Mouse (Mus musculus): ENCODE measurements around the gene Filip1. TPM values are rescaled to one million over a fixed set of nuclear protein-coding genes. Genes with fewer than 3 reads are reported as not detected.

Filip1 gene
- polyA plus RNA-seq, 1 experiment from 2014 or later: 3.5 TPM

DNA sequence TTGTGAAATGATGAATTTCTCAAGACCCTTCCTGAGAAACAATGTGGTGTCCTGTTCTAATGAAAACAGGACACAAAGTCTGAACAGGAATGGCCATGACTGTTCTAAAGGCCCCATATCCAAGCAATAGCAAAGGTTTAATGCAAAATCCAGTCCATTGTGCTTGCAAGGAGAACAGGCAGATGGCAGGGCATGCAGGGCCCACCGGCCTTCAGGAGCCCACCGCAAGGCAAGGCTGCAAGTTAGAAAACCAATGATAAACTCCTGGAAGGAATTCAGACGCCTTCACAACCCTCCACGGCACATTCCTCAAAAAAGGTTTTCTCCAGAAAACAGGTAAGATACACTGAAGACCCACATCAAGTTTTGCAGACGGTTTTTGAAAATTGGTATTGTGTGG lies 99.7 kb downstream of the Filip1 start:
- WGBS: 84% methylated on average over 5 of the region's 5 CpGs
- Histone ChIP-seq H3K9ac (replicated peaks; ENCODE audit: low read length) (no peak overlapping the region), H3K4me2 (ENCODE audit: low read depth, low read length) (no peak overlapping the region), H3K27me3 (ENCODE audit: control insufficient read depth, insufficient read depth, low read length) (no peaks in the 10 kb centered on the region), H3K27ac (replicated peaks; ENCODE audit: low read depth, low read length) (no peak overlapping the region), H3K4me1 (ENCODE audit: control insufficient read depth, insufficient read depth, low read length) (no peaks in the 10 kb centered on the region), H3K36me3 (replicated peaks; ENCODE audit: control insufficient read depth, insufficient read depth, low read depth, low read length) (no peaks in the 10 kb centered on the region), H3K4me3 (ENCODE audit: low read depth, low read length) (no peak overlapping the region), H3K9me3 (replicated peaks; ENCODE audit: control insufficient read depth, low read length) (no peaks in the 10 kb centered on the region)
- ATAC-seq (replicated peaks; ENCODE audit: insufficient number of reproducible peaks, low FRiP score, low TSS enrichment, low read depth): no peak
- DNase-seq (ENCODE audit: low spot score): no peak

- Histone ChIP-seq H3K27me3 (ENCODE audit: control insufficient read depth, insufficient read depth, low read length) (no peaks in the 10 kb centered on the region), H3K4me1 (ENCODE audit: control insufficient read depth, insufficient read depth, low read length) (no peaks in the 10 kb centered on the region), H3K9me3 (replicated peaks; ENCODE audit: control insufficient read depth, low read length) (no peaks in the 10 kb centered on the region), H3K4me3 (ENCODE audit: low read depth, low read length) (no peak overlapping the region), H3K36me3 (replicated peaks; ENCODE audit: control insufficient read depth, insufficient read depth, low read depth, low read length) (no peaks in the 10 kb centered on the region), H3K27ac (replicated peaks; ENCODE audit: low read depth, low read length) (no peak overlapping the region), H3K9ac (replicated peaks; ENCODE audit: low read length) (no peak overlapping the region), H3K4me2 (ENCODE audit: low read depth, low read length) (no peak overlapping the region)
- no peak for ATAC-seq (replicated peaks; ENCODE audit: insufficient number of reproducible peaks, low FRiP score, low TSS enrichment, low read depth)
- 92% methylated on average over 3 of the region's 3 CpGs for WGBS
- DNase-seq (ENCODE audit: low spot score): no peak
Observed at GRCm38 (mm10) chr9:79910166-79910565, 102.5 kb downstream of the Filip1 start.

- no peak overlapping the region for H3K9ac ChIP-seq (replicated peaks; ENCODE audit: low read length)
- no peak for DNase-seq (ENCODE audit: low spot score)
- no peak overlapping the region for H3K27ac ChIP-seq (replicated peaks; ENCODE audit: low read depth, low read length)
- no peaks in the 10 kb centered on the region for H3K4me1 ChIP-seq (ENCODE audit: control insufficient read depth, insufficient read depth, low read length)
- ATAC-seq (replicated peaks; ENCODE audit: insufficient number of reproducible peaks, low FRiP score, low TSS enrichment, low read depth): no peak
- H3K27me3 ChIP-seq (ENCODE audit: control insufficient read depth, insufficient read depth, low read length): no peaks in the 10 kb centered on the region
- no peak overlapping the region for H3K4me3 ChIP-seq (ENCODE audit: low read depth, low read length)
- H3K9me3 ChIP-seq (replicated peaks; ENCODE audit: control insufficient read depth, low read length): no peaks in the 10 kb centered on the region
- H3K36me3 ChIP-seq (replicated peaks; ENCODE audit: control insufficient read depth, insufficient read depth, low read depth, low read length): no peaks in the 10 kb centered on the region
- H3K4me2 ChIP-seq (ENCODE audit: low read depth, low read length): no peak overlapping the region
- WGBS: 89% methylated on average over 3 of the region's 3 CpGs
Observed at GRCm38 (mm10) chr9:79898815-79899214, 113.8 kb downstream of the Filip1 start.

DNA sequence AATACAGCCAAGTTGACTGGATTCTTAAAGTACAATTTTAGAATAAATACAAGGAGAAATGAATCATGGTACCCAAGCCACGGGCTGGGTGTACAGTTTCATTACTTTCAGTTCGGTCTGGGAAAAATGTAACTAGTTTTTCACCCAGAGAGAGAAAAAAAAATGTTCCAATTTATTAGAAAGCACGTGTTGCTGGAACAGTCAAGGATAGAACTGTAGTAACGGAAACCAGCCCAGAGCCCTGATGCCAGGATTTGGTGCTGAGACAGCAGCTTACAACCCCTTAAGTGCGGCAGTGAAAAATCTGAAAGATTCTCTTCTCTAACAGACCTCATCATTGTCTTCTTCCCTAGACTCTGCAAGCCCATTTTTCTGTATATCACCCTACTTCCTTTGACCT lies 118.0 kb downstream of the Filip1 start:
- DNase-seq (ENCODE audit: low spot score): no peak
- H3K27ac ChIP-seq (replicated peaks; ENCODE audit: low read depth, low read length): no peak overlapping the region
- H3K27me3 ChIP-seq (ENCODE audit: control insufficient read depth, insufficient read depth, low read length): no peaks in the 10 kb centered on the region
- H3K9me3 ChIP-seq (replicated peaks; ENCODE audit: control insufficient read depth, low read length): no peaks in the 10 kb centered on the region
- WGBS: 60% methylated on average over 5 of the region's 5 CpGs
- no peak overlapping the region for H3K9ac ChIP-seq (replicated peaks; ENCODE audit: low read length)
- no peaks in the 10 kb centered on the region for H3K36me3 ChIP-seq (replicated peaks; ENCODE audit: control insufficient read depth, insufficient read depth, low read depth, low read length)
- no peaks in the 10 kb centered on the region for H3K4me1 ChIP-seq (ENCODE audit: control insufficient read depth, insufficient read depth, low read length)
- ATAC-seq (replicated peaks; ENCODE audit: insufficient number of reproducible peaks, low FRiP score, low TSS enrichment, low read depth): no peak
- no peak overlapping the region for H3K4me2 ChIP-seq (ENCODE audit: low read depth, low read length)
- H3K4me3 ChIP-seq (ENCODE audit: low read depth, low read length): no peak overlapping the region

DNA sequence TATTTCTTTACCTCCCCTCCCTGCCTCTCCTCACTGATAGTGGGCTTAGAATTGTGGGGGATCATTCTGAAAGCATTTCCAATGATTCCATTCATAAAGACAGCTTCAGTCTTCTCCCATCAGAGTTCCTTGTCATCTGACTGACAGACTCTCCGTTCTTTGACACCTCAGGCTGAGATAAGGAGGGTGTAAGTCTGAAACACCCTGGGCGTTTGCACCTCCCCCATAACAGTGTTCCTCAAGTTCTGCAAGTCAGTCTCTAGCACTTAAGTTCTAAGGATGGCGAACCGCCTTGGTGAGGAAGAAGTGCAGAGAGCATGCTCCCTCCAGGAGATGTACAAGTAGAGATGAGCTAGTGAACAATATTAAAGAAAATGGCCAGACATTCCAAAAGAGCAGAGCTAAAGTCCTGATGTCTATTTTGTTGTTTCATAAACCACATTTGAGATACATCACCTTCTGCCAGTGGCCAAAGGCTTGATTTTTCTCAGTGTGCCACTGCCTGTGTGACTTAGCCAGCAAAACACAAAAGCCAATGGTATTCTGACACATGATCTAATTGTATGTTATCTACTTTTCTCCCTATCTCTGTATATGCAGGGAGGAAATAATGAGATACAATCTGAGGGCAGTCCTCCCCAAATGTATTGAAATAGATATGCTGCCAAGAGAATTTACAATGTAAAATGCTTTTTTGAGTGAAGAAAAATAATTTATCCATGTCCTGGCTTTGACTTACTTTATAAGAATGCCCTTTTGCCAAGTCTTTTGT lies 118.6 kb downstream of the Filip1 start:
- no peaks in the 10 kb centered on the region for H3K27me3 ChIP-seq (ENCODE audit: control insufficient read depth, insufficient read depth, low read length)
- WGBS: 70% methylated on average over 4 of the region's 4 CpGs
- no peak overlapping the region for H3K9ac ChIP-seq (replicated peaks; ENCODE audit: low read length)
- H3K27ac ChIP-seq (replicated peaks; ENCODE audit: low read depth, low read length): no peak overlapping the region
- no peak overlapping the region for H3K4me3 ChIP-seq (ENCODE audit: low read depth, low read length)
- no peak overlapping the region for H3K4me2 ChIP-seq (ENCODE audit: low read depth, low read length)
- H3K4me1 ChIP-seq (ENCODE audit: control insufficient read depth, insufficient read depth, low read length): no peaks in the 10 kb centered on the region
- no peak for ATAC-seq (replicated peaks; ENCODE audit: insufficient number of reproducible peaks, low FRiP score, low TSS enrichment, low read depth)
- H3K36me3 ChIP-seq (replicated peaks; ENCODE audit: control insufficient read depth, insufficient read depth, low read depth, low read length): no peaks in the 10 kb centered on the region
- no peaks in the 10 kb centered on the region for H3K9me3 ChIP-seq (replicated peaks; ENCODE audit: control insufficient read depth, low read length)
- DNase-seq (ENCODE audit: low spot score): no peak

DNA sequence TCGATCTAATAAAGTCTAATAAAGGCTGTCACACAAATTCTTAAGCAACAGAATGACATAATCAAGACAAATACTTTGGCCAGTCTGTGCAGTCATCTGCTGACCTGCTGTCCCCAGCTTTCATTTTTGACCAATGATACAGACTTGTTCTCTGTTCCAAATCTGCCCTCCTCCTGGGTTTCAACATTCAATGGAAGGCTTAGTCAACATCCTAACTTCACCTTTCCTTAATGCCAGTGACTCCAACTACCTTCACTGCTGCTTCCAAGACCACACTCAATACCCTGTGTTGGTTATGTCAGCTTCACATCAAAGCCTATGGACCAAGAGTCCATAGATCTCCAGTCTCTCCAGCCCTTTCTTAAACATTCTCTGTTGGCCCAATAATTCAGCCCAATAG lies 120.5 kb downstream of the Filip1 start:
- Histone ChIP-seq H3K27me3 (ENCODE audit: control insufficient read depth, insufficient read depth, low read length) (no peaks in the 10 kb centered on the region), H3K27ac (replicated peaks; ENCODE audit: low read depth, low read length) (no peak overlapping the region), H3K9me3 (replicated peaks; ENCODE audit: control insufficient read depth, low read length) (no peaks in the 10 kb centered on the region), H3K4me3 (ENCODE audit: low read depth, low read length) (no peak overlapping the region), H3K4me1 (ENCODE audit: control insufficient read depth, insufficient read depth, low read length) (no peaks in the 10 kb centered on the region), H3K9ac (replicated peaks; ENCODE audit: low read length) (no peak overlapping the region), H3K36me3 (replicated peaks; ENCODE audit: control insufficient read depth, insufficient read depth, low read depth, low read length) (no peaks in the 10 kb centered on the region), H3K4me2 (ENCODE audit: low read depth, low read length) (no peak overlapping the region)
- no peak for DNase-seq (ENCODE audit: low spot score)
- ATAC-seq (replicated peaks; ENCODE audit: insufficient number of reproducible peaks, low FRiP score, low TSS enrichment, low read depth): no peak
- 92% methylated on average over 1 of the region's 1 CpGs for WGBS

- H3K4me3 ChIP-seq (ENCODE audit: low read depth, low read length): no peak overlapping the region
Observed at GRCm38 (mm10) chr9:79890488-79890887, 122.2 kb downstream of the Filip1 start.

GRCm38 (mm10) chr9:79889132-79889531 lies 123.5 kb downstream of the Filip1 start:
- no peaks in the 10 kb centered on the region for H3K4me1 ChIP-seq (ENCODE audit: control insufficient read depth, insufficient read depth, low read length)
- 82% methylated on average over 6 of the region's 6 CpGs for WGBS
- no peaks in the 10 kb centered on the region for H3K9me3 ChIP-seq (replicated peaks; ENCODE audit: control insufficient read depth, low read length)
- no peak overlapping the region for H3K27ac ChIP-seq (replicated peaks; ENCODE audit: low read depth, low read length)
- no peaks in the 10 kb centered on the region for H3K36me3 ChIP-seq (replicated peaks; ENCODE audit: control insufficient read depth, insufficient read depth, low read depth, low read length)
- no peak overlapping the region for H3K4me3 ChIP-seq (ENCODE audit: low read depth, low read length)
- ATAC-seq (replicated peaks; ENCODE audit: insufficient number of reproducible peaks, low FRiP score, low TSS enrichment, low read depth) (0 out of 2 replicates have a peak, but pooled peaks have one; percentile 30), DNase-seq (ENCODE audit: low spot score) (no peak)
- no peaks in the 10 kb centered on the region for H3K27me3 ChIP-seq (ENCODE audit: control insufficient read depth, insufficient read depth, low read length)
- no peak overlapping the region for H3K9ac ChIP-seq (replicated peaks; ENCODE audit: low read length)
- H3K4me2 ChIP-seq (ENCODE audit: low read depth, low read length): no peak overlapping the region

More at GRCm38 (mm10) chr9:79890488-79890887, 122.2 kb downstream of the Filip1 start:
- Histone ChIP-seq H3K4me2 (ENCODE audit: low read depth, low read length) (no peak overlapping the region), H3K27me3 (ENCODE audit: control insufficient read depth, insufficient read depth, low read length) (no peaks in the 10 kb centered on the region), H3K9me3 (replicated peaks; ENCODE audit: control insufficient read depth, low read length) (no peaks in the 10 kb centered on the region), H3K36me3 (replicated peaks; ENCODE audit: control insufficient read depth, insufficient read depth, low read depth, low read length) (no peaks in the 10 kb centered on the region), H3K27ac (replicated peaks; ENCODE audit: low read depth, low read length) (no peak overlapping the region), H3K9ac (replicated peaks; ENCODE audit: low read length) (no peak overlapping the region), H3K4me1 (ENCODE audit: control insufficient read depth, insufficient read depth, low read length) (no peaks in the 10 kb centered on the region)
- ATAC-seq (replicated peaks; ENCODE audit: insufficient number of reproducible peaks, low FRiP score, low TSS enrichment, low read depth): no peak
- no peak for DNase-seq (ENCODE audit: low spot score)
- 37% methylated on average over 4 of the region's 4 CpGs for WGBS
